Mouse (Mus musculus) hindbrain, embryonic 13.5 days (tissue): ENCODE data around the gene Rpl18. TPM values are rescaled to one million over a fixed set of nuclear protein-coding genes. Genes with fewer than 3 reads are reported as not detected.
A peak's percentile ranks its signal among the peaks of the same experiment; 100 is the strongest.

Experiments used
- ATAC-seq: fragments of 200-750 bp; cut with Nextera tagmentation; 2 replicates; pipeline ENCODE4 v1.8.0; 2017; ENCODE audit warnings: moderate TSS enrichment; ENCODE audit not compliant: low FRiP score
- H3K27ac ChIP-seq: fragments of 300-500 bp; sonication (generic); 2 replicates; pipeline ENCODE4 v1.5.1; 2015; ENCODE audit warnings: inconsistent platforms, mild to moderate bottlenecking, moderate library complexity
- H3K27me3 ChIP-seq: fragments of 300-500 bp; sonication (generic); 2 replicates; pipeline ENCODE4 v1.6.1; 2015; ENCODE audit warnings: mild to moderate bottlenecking, inconsistent platforms
- H3K36me3 ChIP-seq: fragments of 300-500 bp; sonication (generic); 2 replicates; pipeline ENCODE4 v1.6.1; 2015; ENCODE audit warnings: mild to moderate bottlenecking, inconsistent platforms
- H3K4me1 ChIP-seq: fragments of 300-500 bp; sonication (generic); replicated peaks from 2 replicates; pipeline ENCODE4 v1.6.1; 2015; ENCODE audit warnings: inconsistent platforms
- H3K4me2 ChIP-seq: fragments of 300-500 bp; sonication (generic); 2 replicates; pipeline ENCODE4 v1.6.1; 2015; ENCODE audit warnings: inconsistent platforms, mild to moderate bottlenecking, moderate library complexity
- H3K4me3 ChIP-seq: fragments of 300-500 bp; sonication (generic); 2 replicates; pipeline ENCODE4 v1.5.1; 2015; ENCODE audit warnings: mild to moderate bottlenecking, inconsistent platforms
- H3K9ac ChIP-seq: fragments of 300-500 bp; sonication (generic); 2 replicates; pipeline ENCODE4 v1.6.1; 2015; ENCODE audit warnings: mild to moderate bottlenecking, inconsistent platforms
- H3K9me3 ChIP-seq: fragments of 300-500 bp; sonication (generic); 2 replicates; pipeline ENCODE4 v1.6.1; 2016; ENCODE audit warnings: inconsistent platforms
- WGBS: fragments of 180-500 bp; shearing (Covaris S2); methylation state at CpG from one replicate; pipeline ENCODE4 v1.1.7; 2015; 5-methylcytosine and 5-hydroxymethylcytosine counted together
- polyA plus RNA-seq: library from polyadenylated mRNA; unstranded; fragments of >200 nt; fragmentation: Nextera tagmentation; extraction: Ambion mirVana; gene quantifications from 2 replicates; pipeline ENCODE4 v1.2.1, GENCODE M21; 2015

Rpl18 gene
- polyA plus RNA-seq, 1 experiment from 2014 or later, result 633 TPM

DNA sequence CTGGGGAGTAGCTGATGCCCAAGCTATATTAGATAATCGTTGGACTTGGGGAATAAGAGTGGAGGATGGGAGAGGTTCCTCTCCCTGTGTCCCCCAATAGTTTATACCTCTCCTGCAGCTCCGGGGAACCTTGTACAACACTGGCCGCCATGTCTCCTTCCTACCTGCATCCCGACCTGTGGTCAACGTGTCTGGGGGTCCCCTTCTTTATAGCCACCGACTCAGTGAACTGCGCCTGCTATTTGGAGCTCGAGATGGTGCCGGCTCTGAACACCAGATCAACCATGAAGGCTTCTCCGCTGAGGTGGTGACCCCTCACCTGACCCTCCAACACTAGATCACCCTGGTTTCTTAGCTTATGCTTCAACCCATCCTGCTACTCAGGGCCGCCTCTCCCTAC is 12.9 kb upstream of the Rpl18 start:
- Histone ChIP-seq H3K9ac (0 out of 2 replicates have a peak overlapping the region, but pooled peaks have one; percentile 71), H3K9me3 (no peaks in the 10 kb centered on the region), H3K36me3 (no peaks in the 10 kb centered on the region), H3K4me2 (0 out of 2 replicates have a peak overlapping the region, but pooled peaks have one; percentile 4), H3K27me3 (peaks cover 24% of the 10 kb centered on the region), H3K27ac (no peak overlapping the region), H3K4me3 (no peak overlapping the region; the same call in 1 of the 2 replicates), H3K4me1 (peaks cover 71% of the 10 kb centered on the region)
- 92% methylated on average over 11 of the region's 11 CpGs for WGBS
- ATAC-seq, result no peak

DNA sequence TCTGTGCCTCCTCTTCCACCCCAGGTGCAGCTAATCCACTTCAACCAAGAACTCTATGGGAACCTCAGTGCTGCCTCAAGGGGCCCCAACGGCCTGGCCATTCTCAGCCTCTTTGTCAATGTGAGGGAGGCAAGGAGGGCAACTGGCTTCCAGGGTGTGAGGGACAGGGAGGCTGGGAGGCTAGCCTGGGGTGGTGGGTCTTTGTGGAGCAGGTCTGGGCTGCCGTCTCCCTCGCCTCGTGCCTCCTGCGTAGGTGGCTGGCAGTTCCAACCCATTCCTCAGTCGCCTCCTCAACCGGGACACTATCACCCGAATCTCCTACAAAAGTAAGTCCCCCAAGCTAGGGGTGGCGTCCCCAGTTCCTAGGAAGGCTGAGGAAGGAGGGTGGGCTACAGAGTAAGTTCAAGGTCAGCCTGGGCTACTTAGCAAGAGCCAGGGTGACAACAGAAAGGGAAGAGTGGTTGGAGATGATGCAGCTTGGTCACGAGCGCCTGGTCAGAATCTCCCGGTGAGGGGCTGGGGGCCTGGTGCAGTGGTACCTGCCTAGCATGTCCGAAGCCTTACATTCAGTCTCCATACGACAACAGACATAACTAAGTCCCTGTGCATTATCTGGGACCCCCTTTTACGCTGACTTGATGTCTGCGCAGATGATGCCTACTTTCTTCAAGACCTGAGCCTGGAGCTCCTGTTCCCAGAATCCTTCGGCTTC is 12.3 kb upstream of the Rpl18 start:
- Histone ChIP-seq H3K4me2 (peak overlapping the region; percentile 97), H3K9me3 (no peaks in the 10 kb centered on the region), H3K4me1 (peaks cover 77% of the 10 kb centered on the region), H3K9ac (peak overlapping the region; percentile 71), H3K27me3 (peaks cover 21% of the 10 kb centered on the region), H3K36me3 (no peaks in the 10 kb centered on the region), H3K27ac (peak overlapping the region; percentile 94), H3K4me3 (peak overlapping the region; percentile 58)
- no peak for ATAC-seq
- 89% methylated on average over 17 of the region's 17 CpGs for WGBS

DNA sequence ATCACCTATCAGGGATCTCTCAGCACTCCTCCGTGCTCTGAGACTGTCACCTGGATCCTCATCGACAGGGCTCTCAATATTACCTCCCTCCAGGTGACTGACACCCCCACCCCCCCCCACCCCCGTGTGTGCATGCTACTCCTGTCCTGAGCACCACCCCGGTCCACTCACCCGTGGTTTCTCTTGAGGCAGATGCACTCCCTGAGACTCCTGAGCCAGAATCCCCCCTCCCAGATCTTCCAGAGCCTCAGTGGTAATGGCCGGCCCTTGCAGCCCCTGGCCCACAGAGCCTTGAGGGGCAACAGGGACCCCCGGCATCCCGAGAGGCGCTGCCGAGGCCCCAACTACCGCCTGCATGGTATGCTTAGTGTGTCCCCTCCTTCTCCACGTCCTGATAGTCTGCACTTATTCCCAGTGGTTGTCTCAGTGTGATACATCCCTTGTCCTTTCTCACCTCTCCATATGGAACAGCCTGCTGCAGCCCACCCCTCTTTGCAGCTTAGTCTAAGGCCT is 11.7 kb upstream of the Rpl18 start:
- H3K4me3 ChIP-seq, result peak overlapping the region; percentile 58
- H3K27me3 ChIP-seq, result peaks cover 16% of the 10 kb centered on the region
- H3K4me2 ChIP-seq, result peak overlapping the region; percentile 97
- WGBS, result 38% methylated on average over 12 of the region's 12 CpGs
- no peaks in the 10 kb centered on the region for H3K36me3 ChIP-seq
- H3K4me1 ChIP-seq, result peaks cover 84% of the 10 kb centered on the region
- H3K27ac ChIP-seq, result peak overlapping the region; percentile 94
- no peaks in the 10 kb centered on the region for H3K9me3 ChIP-seq
- no peak; the same call in 1 of the 2 replicates for ATAC-seq
- peak overlapping the region; percentile 71 for H3K9ac ChIP-seq

DNA sequence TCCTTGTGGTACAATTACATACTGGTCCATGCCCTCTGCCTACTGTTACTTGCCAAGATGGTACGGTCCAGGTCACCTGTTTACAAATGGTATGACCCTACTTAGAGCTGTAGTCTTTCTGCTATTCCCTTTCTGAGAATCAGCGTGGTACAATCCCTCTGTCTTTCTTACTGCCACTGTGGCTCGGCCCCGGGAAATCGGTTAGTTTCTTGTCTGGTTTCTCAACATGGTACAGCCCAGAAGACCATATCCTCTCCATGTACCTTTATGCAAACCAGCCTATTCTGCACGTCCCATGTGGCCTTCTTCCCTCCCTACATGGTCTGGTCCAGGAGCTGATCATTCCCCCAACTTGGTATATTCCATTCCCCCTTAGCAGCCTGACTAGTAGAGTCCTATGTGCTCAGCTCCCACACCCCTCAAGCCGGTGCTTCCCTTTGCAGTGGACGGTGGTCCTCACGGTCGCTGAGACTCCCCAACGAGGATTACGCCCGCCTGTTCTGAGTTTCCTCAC is 11.2 kb upstream of the Rpl18 start:
- Histone ChIP-seq H3K9ac (peak overlapping the region; percentile 71), H3K27me3 (peaks cover 11% of the 10 kb centered on the region), H3K4me1 (peaks cover 88% of the 10 kb centered on the region), H3K4me2 (peak overlapping the region; percentile 97), H3K4me3 (peak overlapping the region; percentile 58), H3K9me3 (no peaks in the 10 kb centered on the region), H3K36me3 (no peaks in the 10 kb centered on the region), H3K27ac (peak overlapping the region; percentile 94)
- WGBS, result under 1% methylated on average over 13 of the region's 13 CpGs
- peak; percentile 57 for ATAC-seq

DNA sequence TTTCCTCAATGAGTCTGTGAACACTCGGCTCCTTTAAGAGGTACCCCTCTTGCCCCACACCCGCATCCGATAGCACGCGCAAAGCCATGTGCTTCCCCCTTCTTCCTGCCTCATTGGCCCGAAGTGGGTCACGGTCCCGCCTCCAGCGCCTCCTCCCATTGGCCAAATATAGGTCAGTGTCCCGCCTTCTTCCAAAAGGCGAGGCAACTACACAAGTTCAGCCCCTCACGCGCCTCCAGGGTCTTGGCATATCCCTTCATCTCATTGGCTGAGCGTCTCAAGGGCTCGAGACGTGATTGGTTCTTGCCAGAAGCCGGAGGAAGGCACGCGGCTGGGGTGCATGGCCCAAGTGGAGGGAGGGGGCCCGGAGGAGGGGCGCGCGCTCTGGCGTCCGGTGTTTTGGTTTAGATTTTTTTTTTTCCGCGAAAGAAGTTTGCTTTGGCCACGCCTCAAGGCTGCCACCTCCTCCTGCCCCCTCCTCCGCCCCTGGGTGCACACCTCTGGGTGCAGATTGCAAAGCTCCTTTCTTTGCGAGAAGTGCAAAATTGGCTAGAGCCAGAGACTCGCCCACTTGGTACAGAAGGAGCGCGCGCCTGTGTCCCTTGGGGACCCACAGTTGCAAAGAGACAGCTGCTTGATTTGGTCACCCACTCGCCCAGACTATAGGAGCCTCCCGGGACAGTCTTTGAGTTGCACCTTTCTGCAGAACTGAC is 10.4 kb upstream of the Rpl18 start, which contains the start of gene Dbp:
Gene Dbp, plus strand, starts transcription at position 359 of the 713 bp plus-strand sequence.
- under 1% methylated on average over 36 of the region's 36 CpGs for WGBS
- Histone ChIP-seq H3K4me2 (peak within 1 kb of the TSS; percentile 97), H3K27ac (peak within 1 kb of the TSS; percentile 94), H3K36me3 (peaks cover 3% of the 10 kb centered on the region; the same call in 1 of the 2 replicates), H3K27me3 (0 out of 2 replicates have a peak, but pooled peaks cover 6% of the 10 kb centered on the region), H3K9ac (peak within 1 kb of the TSS; percentile 80), H3K4me1 (peaks cover 88% of the 10 kb centered on the region), H3K4me3 (peak within 1 kb of the TSS; percentile 58), H3K9me3 (no peaks in the 10 kb centered on the region)
- peak; percentile 82 for ATAC-seq

DNA sequence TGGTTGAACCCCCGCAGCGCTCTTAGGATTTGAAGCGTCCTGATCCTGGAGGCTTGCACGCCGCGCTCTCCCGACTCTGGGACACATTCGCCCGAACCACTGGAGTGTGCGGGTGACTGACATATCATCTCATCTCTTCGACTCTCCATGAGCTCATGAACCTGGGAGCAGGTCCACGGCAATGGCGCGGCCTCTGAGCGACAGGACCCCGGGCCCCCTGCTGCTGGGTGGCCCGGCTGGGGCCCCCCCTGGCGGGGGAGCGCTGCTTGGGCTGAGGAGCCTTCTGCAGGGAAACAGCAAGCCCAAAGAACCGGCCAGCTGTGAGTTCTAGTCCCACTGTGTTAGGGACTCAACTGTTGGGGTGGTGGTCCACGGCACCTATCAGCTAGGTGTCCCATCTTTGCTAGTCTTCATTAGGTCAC is 9.8 kb upstream of the Rpl18 start:
- no peak for ATAC-seq
- H3K9me3 ChIP-seq, result no peaks in the 10 kb centered on the region
- H3K36me3 ChIP-seq, result peaks cover 8% of the 10 kb centered on the region

DNA sequence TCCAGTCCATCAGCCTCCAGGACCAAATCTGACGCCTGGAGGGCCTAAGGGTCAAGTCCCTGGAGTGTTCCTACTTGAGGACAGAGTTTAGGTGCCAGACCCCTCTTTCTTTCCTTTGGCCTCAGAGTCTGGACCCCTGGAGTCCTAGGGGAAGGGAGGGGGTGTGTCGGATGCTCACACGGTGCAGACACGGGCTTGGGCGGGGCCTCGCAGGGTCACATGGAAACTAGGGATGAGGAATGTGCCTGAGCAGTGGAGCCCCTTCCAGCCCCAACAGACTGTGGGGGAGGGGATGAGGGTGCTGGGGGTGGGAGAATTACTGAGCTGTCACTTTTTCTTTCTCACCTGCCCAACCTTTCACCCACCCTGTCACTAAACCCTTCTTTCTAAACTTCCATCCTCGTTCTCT is 9.4 kb upstream of the Rpl18 start:
- 2% methylated on average over 7 of the region's 7 CpGs for WGBS
- no peak for ATAC-seq
- H3K27ac ChIP-seq, result 0 out of 2 replicates have a peak overlapping the region, but pooled peaks have one; percentile 74

More for the DNA sequence above, 9.8 kb upstream of the Rpl18 start:
- Histone ChIP-seq H3K4me3 (peak overlapping the region; percentile 58), H3K4me1 (peaks cover 88% of the 10 kb centered on the region), H3K9ac (peak overlapping the region; percentile 80), H3K27me3 (0 out of 2 replicates have a peak, but pooled peaks cover 3% of the 10 kb centered on the region), H3K27ac (peak overlapping the region; percentile 72), H3K4me2 (peak overlapping the region; percentile 97)
- under 1% methylated on average over 21 of the region's 21 CpGs for WGBS

DNA sequence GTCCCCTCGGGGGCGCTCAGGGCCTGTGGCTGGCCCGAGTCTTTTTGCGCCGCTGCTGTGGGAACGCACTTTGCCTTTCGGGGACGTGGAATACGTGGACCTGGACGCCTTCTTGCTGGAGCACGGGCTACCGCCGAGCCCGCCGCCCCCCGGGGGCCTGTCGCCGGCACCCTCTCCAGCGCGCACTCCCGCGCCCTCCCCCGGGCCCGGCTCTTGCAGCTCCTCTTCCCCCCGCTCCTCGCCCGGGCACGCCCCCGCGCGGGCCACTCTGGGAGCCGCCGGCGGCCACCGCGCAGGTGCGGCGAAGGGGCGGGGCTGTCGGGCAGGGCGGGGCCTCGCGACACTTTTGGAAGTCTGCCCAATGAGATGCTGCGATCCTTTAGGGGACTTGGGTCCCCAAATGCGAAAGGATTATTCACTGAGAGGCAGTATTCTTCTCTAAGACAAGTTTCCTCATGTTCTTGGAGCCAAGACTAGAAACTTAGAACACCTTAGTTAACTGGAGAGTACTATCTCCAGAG is 8.5 kb upstream of the Rpl18 start:
- Histone ChIP-seq H3K9ac (peak overlapping the region; percentile 80), H3K4me3 (peak overlapping the region; percentile 58), H3K36me3 (peaks cover 22% of the 10 kb centered on the region), H3K27ac (peak overlapping the region; percentile 74), H3K27me3 (0 out of 2 replicates have a peak, but pooled peaks cover under 1% of the 10 kb centered on the region), H3K9me3 (no peaks in the 10 kb centered on the region), H3K4me1 (peaks cover 79% of the 10 kb centered on the region), H3K4me2 (peak overlapping the region; percentile 97)
- ATAC-seq, result no peak
- under 1% methylated on average over 40 of the region's 45 CpGs for WGBS

More for the DNA sequence above, 9.4 kb upstream of the Rpl18 start:
- Histone ChIP-seq H3K36me3 (peaks cover 13% of the 10 kb centered on the region), H3K4me2 (peak overlapping the region; percentile 97), H3K4me3 (peak overlapping the region; percentile 58), H3K27me3 (0 out of 2 replicates have a peak, but pooled peaks cover 3% of the 10 kb centered on the region), H3K9me3 (no peaks in the 10 kb centered on the region), H3K4me1 (peaks cover 88% of the 10 kb centered on the region), H3K9ac (peak overlapping the region; percentile 80)

DNA sequence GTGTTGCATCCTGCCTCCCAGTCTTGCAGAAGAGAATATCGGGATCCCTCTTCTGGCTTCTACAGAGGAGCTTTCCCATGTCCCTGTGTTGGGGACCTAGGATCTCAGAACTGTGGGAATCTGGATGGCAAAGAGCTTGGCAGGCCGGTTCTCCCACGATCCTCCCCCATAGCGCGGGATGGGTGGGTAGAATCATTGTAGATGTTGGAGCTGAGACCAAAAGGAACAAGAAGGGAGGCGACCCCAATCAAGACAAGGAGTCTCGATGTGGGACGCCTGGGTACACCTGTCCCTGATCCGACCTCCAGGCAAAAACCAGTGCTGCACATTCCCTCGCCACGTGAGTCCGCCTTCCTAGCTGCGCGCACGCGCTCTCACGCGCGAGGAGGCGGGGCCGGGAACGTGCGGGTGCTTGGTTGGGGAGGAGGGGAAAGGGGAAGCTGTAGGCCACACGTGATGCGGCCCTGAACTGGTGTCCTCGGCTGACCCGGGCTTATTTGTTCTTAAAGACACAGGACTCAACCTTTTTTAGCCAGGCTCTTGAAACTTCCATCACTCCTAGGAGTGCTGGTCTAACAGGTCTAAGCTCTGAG is 7.8 kb upstream of the Rpl18 start:
- Histone ChIP-seq H3K4me1 (peaks cover 77% of the 10 kb centered on the region), H3K27ac (peak overlapping the region; percentile 74), H3K27me3 (no peaks in the 10 kb centered on the region), H3K36me3 (peaks cover 28% of the 10 kb centered on the region), H3K9me3 (no peaks in the 10 kb centered on the region), H3K4me2 (peak overlapping the region; percentile 97), H3K9ac (peak overlapping the region; percentile 80), H3K4me3 (peak overlapping the region; percentile 58)
- WGBS, result under 1% methylated on average over 27 of the region's 27 CpGs
- no peak for ATAC-seq

DNA sequence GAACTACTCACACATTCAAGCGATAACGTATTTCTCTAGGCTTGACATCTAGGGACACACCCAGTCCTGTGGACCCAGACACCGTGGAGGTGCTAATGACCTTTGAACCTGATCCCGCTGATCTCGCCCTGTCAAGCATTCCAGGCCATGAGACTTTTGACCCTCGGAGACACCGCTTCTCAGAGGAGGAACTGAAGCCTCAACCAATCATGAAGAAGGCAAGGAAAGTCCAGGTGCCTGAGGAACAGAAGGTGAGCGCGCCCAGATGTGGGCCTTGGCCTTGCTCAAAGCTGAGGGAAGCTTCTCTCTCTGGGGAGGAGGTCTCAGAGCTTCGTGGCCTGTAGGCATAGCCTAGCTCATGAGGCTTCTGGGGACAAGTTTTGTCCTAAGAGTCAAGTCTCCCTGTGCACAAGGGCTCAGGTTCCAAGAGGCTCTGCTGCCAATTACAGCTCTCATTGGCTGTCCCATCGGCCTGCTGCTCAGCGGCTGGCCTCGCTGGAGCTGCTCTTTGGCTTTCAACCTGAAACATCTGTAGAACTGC is 7.0 kb upstream of the Rpl18 start:
- Histone ChIP-seq H3K36me3 (peaks cover 37% of the 10 kb centered on the region), H3K9ac (peak overlapping the region; percentile 80; the same call in 1 of the 2 replicates), H3K27ac (peak overlapping the region; percentile 56), H3K4me2 (peak overlapping the region; percentile 97), H3K9me3 (no peaks in the 10 kb centered on the region), H3K27me3 (no peaks in the 10 kb centered on the region), H3K4me3 (no peak overlapping the region), H3K4me1 (peaks cover 72% of the 10 kb centered on the region)
- WGBS, result 55% methylated on average over 13 of the region's 13 CpGs
- ATAC-seq, result no peak

DNA sequence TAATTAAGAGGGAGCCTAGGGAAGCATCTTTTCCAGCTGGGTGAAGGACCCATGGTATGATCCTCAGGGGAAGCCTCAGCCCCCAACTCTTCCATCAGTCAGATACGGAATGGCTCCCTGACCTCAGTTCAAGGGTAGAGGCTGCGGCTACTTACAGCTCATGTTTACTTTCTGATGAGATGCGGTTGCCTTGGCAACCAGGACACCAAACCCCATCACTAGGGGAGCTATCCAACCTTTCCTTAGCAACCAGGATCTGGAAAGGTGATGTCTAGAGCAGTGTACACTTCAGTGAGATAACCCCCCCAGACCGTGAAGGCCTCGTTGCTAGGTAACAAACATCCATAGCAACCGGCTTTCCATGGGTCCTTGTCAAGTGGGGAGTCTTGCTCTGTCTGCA is 6.2 kb upstream of the Rpl18 start:
- Histone ChIP-seq H3K9me3 (no peaks in the 10 kb centered on the region), H3K4me1 (peaks cover 68% of the 10 kb centered on the region), H3K36me3 (peaks cover 40% of the 10 kb centered on the region), H3K4me3 (no peak overlapping the region), H3K4me2 (peak overlapping the region; percentile 97), H3K27me3 (no peaks in the 10 kb centered on the region), H3K9ac (peak overlapping the region; percentile 80), H3K27ac (peak overlapping the region; percentile 75)
- 26% methylated on average over 6 of the region's 6 CpGs for WGBS
- ATAC-seq, result no peak
